9 mouse cellular contexts compared by ENCODE assay signal in the genomic region with DNA sequence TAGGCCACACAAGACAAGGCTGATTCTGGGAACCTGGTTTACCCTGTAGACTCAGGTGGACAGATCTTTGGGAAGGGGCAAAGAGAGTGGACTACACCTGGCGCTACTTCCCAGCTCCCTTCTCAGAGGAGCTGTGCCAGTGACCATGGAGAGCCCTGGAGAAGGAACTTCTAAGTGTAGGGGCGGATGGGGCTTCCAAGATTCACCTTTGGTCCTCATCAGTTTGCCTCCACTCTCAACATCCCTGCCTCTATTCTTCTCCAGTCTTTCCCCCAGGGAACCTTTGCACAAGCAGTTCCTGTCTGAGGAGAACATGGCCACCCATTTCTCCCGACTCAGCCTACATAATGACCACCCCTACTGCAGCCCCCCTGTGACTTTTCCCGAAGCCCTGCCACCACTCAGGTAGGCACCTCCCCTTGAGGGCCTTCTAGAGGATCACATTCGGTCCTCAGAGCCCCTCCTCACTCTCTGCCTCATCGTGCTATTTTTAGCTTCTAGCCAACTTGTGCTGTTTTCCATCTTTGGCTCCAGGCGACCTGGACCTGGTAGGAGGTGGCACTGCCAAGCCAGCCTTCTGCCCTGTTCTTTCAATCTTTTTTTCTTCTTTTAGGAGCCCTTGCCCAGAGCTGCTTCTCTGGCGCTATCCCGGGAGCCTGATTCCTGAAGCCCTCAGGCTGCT. TPM values are rescaled to one million over a fixed set of nuclear protein-coding genes. Genes with fewer than 3 reads are reported as not detected.
DNase-seq lines count a peak whose midpoint lies in the region; ATAC-seq lines count a peak whose summit lies in the region.
"Had no signal": no experiment of that assay in that cellular context is flagged by ENCODE, and none has a peak within 500 bp of the region (broad histone marks: within the 10 kb centered on the region; RNA-seq: fewer than 3 reads in every experiment).

No protein-coding gene starts in this region.

- 20% methylated on average over 9 of the region's 9 CpGs for WGBS in heart, embryonic 15.5 days
- WGBS in liver, embryonic 12.5 days (ENCODE audit: insufficient replicate concordance): 30% methylated on average over 9 of the region's 9 CpGs
- WGBS in stomach, embryonic 16.5 days: 30% methylated on average over 9 of the region's 9 CpGs

- peaks cover 64% of the 10 kb centered on the region for H3K4me1 ChIP-seq in megakaryocyte, embryonic 14.5 days
- peaks cover 44% of the 10 kb centered on the region for H3K4me1 ChIP-seq in heart, embryonic 15.5 days (replicated peaks)
- peaks cover 61% of the 10 kb centered on the region for H3K4me1 ChIP-seq in liver, embryonic 12.5 days
- peaks cover 37% of the 10 kb centered on the region for H3K4me1 ChIP-seq in stomach, embryonic 16.5 days (ENCODE audit: control insufficient read depth, insufficient read depth, low read length)

- H3K27me3 ChIP-seq in megakaryocyte, embryonic 14.5 days (replicated peaks): peaks cover 15% of the 10 kb centered on the region
- H3K27me3 ChIP-seq in heart, embryonic 15.5 days: peaks cover 14% of the 10 kb centered on the region
- peaks cover 48% of the 10 kb centered on the region for H3K27me3 ChIP-seq in liver, embryonic 12.5 days (replicated peaks)
- peaks cover 6% of the 10 kb centered on the region; the same call in 1 of the 2 replicates for H3K27me3 ChIP-seq in stomach, embryonic 16.5 days (ENCODE audit: control insufficient read depth, insufficient read depth, low read length)

- H3K9ac ChIP-seq in heart, embryonic 15.5 days: peak overlapping the region; percentile 71
- H3K9ac ChIP-seq in liver, embryonic 12.5 days: peak overlapping the region; percentile 64
- H3K9ac ChIP-seq in stomach, embryonic 16.5 days (ENCODE audit: low read length): peak overlapping the region; percentile 81

- no peak for ATAC-seq in megakaryocyte, adult 5-6 weeks (ENCODE audit: poor library complexity, severe bottlenecking)
- ATAC-seq in heart, embryonic 15.5 days (replicated peaks; ENCODE audit: insufficient number of reproducible peaks, insufficient read depth, low FRiP score, low read depth): 0 out of 2 replicates have a peak, but pooled peaks have one; percentile 7
- 0 out of 2 replicates have a peak, but pooled peaks have one; percentile 2 for ATAC-seq in liver, embryonic 12.5 days
- ATAC-seq in stomach, embryonic 16.5 days (ENCODE audit: insufficient read depth, low FRiP score): no peak
- no peak for ATAC-seq in erythroid progenitor cell, adult 5-6 weeks (replicated peaks; ENCODE audit: low FRiP score, poor library complexity, severe bottlenecking)

- peak overlapping the region; percentile 99 for H3K4me3 ChIP-seq in megakaryocyte, embryonic 14.5 days (replicated peaks)
- H3K4me3 ChIP-seq in heart, embryonic 15.5 days: peak overlapping the region; percentile 62
- H3K4me3 ChIP-seq in liver, embryonic 12.5 days: peak overlapping the region; percentile 65
- peak overlapping the region; percentile 78 for H3K4me3 ChIP-seq in stomach, embryonic 16.5 days (replicated peaks; ENCODE audit: low read length)

- peaks cover 13% of the 10 kb centered on the region for H3K36me3 ChIP-seq in megakaryocyte, embryonic 14.5 days (replicated peaks; ENCODE audit: low read length)
- peaks cover 9% of the 10 kb centered on the region; the same call in 1 of the 2 replicates for H3K36me3 ChIP-seq in heart, embryonic 15.5 days
- H3K36me3 ChIP-seq in liver, embryonic 12.5 days: peaks cover 13% of the 10 kb centered on the region
- H3K36me3 ChIP-seq in stomach, embryonic 16.5 days (ENCODE audit: control insufficient read depth, insufficient read depth, low read length): no peaks in the 10 kb centered on the region

- no peaks in the 10 kb centered on the region for H3K9me3 ChIP-seq in megakaryocyte, embryonic 14.5 days
- H3K9me3 ChIP-seq in heart, embryonic 15.5 days (replicated peaks): no peaks in the 10 kb centered on the region
- H3K9me3 ChIP-seq in liver, embryonic 12.5 days (replicated peaks): no peaks in the 10 kb centered on the region
- H3K9me3 ChIP-seq in stomach, embryonic 16.5 days (replicated peaks; ENCODE audit: control insufficient read depth, low read length): no peaks in the 10 kb centered on the region

- peak; percentile 75 to 77 for DNase-seq in cerebellum, postnatal 10 days
- DNase-seq in retina, embryonic 14.5 days (ENCODE audit: low spot score): no peak

- peak overlapping the region; percentile 82 for H3K4me2 ChIP-seq in heart, embryonic 15.5 days
- peak overlapping the region; percentile 72 for H3K4me2 ChIP-seq in liver, embryonic 12.5 days
- H3K4me2 ChIP-seq in stomach, embryonic 16.5 days (ENCODE audit: low read depth, low read length): peak overlapping the region; percentile 97

- peak overlapping the region; percentile 97 for H3K27ac ChIP-seq in heart, embryonic 15.5 days
- 0 out of 2 replicates have a peak overlapping the region, but pooled peaks have one; percentile 55 for H3K27ac ChIP-seq in liver, embryonic 12.5 days
- peak overlapping the region; percentile 91 for H3K27ac ChIP-seq in stomach, embryonic 16.5 days (ENCODE audit: low read length)

RNA-seq across cellular contexts. Expression of a gene that starts 0.7 kb away (rescaled TPM):
- 67.3 and 89.9 TPM in 2 replicates for polyA plus RNA-seq in megakaryocyte, embryonic 14.5 days (2012; ENCODE audit: insufficient read depth, low replicate concordance)
- total RNA-seq in megakaryocyte, adult 5-6 weeks (2015): 26.5 and 26.8 TPM in 2 replicates
- 38.5 and 45.2 TPM in 2 replicates for total RNA-seq in megakaryocyte, adult 5-6 weeks (2017)
- polyA plus RNA-seq in heart, embryonic 15.5 days (2015; fragmentation: Nextera tagmentation; extraction: Ambion mirVana): 29.4 and 36.8 TPM in 2 replicates
- 31.4 and 36.1 TPM in 2 replicates for polyA plus RNA-seq in liver, embryonic 12.5 days (2016; fragmentation: Nextera tagmentation; extraction: Ambion mirVana)
- 37.0 and 38.5 TPM in 2 replicates for polyA plus RNA-seq in stomach, embryonic 16.5 days (2015; fragmentation: Nextera tagmentation; extraction: Ambion mirVana)
- total RNA-seq in erythroid progenitor cell, adult 5-6 weeks (2015; ENCODE audit: low replicate concordance): 11.3 and 11.9 TPM in 2 replicates
- 3.5 and 4.0 TPM in 2 replicates for total RNA-seq in erythroid progenitor cell, adult 5-6 weeks (2017; ENCODE audit: low replicate concordance)

RNA-seq across cellular contexts. Expression of a gene that starts 1.0 kb away (rescaled TPM):
- 263 and 516 TPM in 2 replicates for polyA plus RNA-seq in megakaryocyte, embryonic 14.5 days (2012; ENCODE audit: insufficient read depth, low replicate concordance)
- 67.4 and 97.1 TPM in 2 replicates for total RNA-seq in megakaryocyte, adult 5-6 weeks (2015)
- 38.1 and 52.4 TPM in 2 replicates for total RNA-seq in megakaryocyte, adult 5-6 weeks (2017)
- 226 and 282 TPM in 2 replicates for polyA plus RNA-seq in heart, embryonic 15.5 days (2015; fragmentation: Nextera tagmentation; extraction: Ambion mirVana)
- 23.6 and 25.5 TPM in 2 replicates for polyA plus RNA-seq in liver, embryonic 12.5 days (2016; fragmentation: Nextera tagmentation; extraction: Ambion mirVana)
- polyA plus RNA-seq in stomach, embryonic 16.5 days (2015; fragmentation: Nextera tagmentation; extraction: Ambion mirVana): 93.1 and 112 TPM in 2 replicates
- 6.3 and 15.9 TPM in 2 replicates for total RNA-seq in erythroid progenitor cell, adult 5-6 weeks (2015; ENCODE audit: low replicate concordance)
- 8.6 and 11.0 TPM in 2 replicates for total RNA-seq in erythroid progenitor cell, adult 5-6 weeks (2017; ENCODE audit: low replicate concordance)

RNA-seq across cellular contexts. Expression of a gene that starts 2.9 kb away (rescaled TPM):
- polyA plus RNA-seq in megakaryocyte, embryonic 14.5 days (2012; ENCODE audit: insufficient read depth, low replicate concordance): 3.1 TPM in 1 of 2 replicates, not detected in the other
- total RNA-seq in megakaryocyte, adult 5-6 weeks (2015): 1.8 and 5.8 TPM in 2 replicates
- total RNA-seq in megakaryocyte, adult 5-6 weeks (2017): 5.9 and 7.7 TPM in 2 replicates
- 107 and 116 TPM in 2 replicates for polyA plus RNA-seq in heart, embryonic 15.5 days (2015; fragmentation: Nextera tagmentation; extraction: Ambion mirVana)
- 7.1 and 7.8 TPM in 2 replicates for polyA plus RNA-seq in liver, embryonic 12.5 days (2016; fragmentation: Nextera tagmentation; extraction: Ambion mirVana)
- polyA plus RNA-seq in stomach, embryonic 16.5 days (2015; fragmentation: Nextera tagmentation; extraction: Ambion mirVana): 24.1 and 26.6 TPM in 2 replicates
- 5.0 TPM in 1 of 2 replicates, not detected in the other for total RNA-seq in erythroid progenitor cell, adult 5-6 weeks (2015; ENCODE audit: low replicate concordance)
- 6.1 TPM in 1 of 2 replicates, not detected in the other for total RNA-seq in erythroid progenitor cell, adult 5-6 weeks (2017; ENCODE audit: low replicate concordance)

RNA-seq across cellular contexts. Expression of a gene that starts 4.6 kb away (rescaled TPM):
- 0.48 TPM in 1 of 2 replicates, not detected in the other for polyA plus RNA-seq in megakaryocyte, embryonic 14.5 days (2012; ENCODE audit: insufficient read depth, low replicate concordance)
- not detected in 2 replicates for total RNA-seq in megakaryocyte, adult 5-6 weeks (2015)
- total RNA-seq in megakaryocyte, adult 5-6 weeks (2017): not detected in 2 replicates
- 4.5 and 12.9 TPM in 2 replicates for polyA plus RNA-seq in heart, embryonic 15.5 days (2015; fragmentation: Nextera tagmentation; extraction: Ambion mirVana)
- polyA plus RNA-seq in liver, embryonic 12.5 days (2016; fragmentation: Nextera tagmentation; extraction: Ambion mirVana): 0.78 and 2.3 TPM in 2 replicates
- 69.6 and 70.6 TPM in 2 replicates for polyA plus RNA-seq in stomach, embryonic 16.5 days (2015; fragmentation: Nextera tagmentation; extraction: Ambion mirVana)
- not detected in 2 replicates for total RNA-seq in erythroid progenitor cell, adult 5-6 weeks (2015; ENCODE audit: low replicate concordance)
- total RNA-seq in erythroid progenitor cell, adult 5-6 weeks (2017; ENCODE audit: low replicate concordance): not detected in 2 replicates
- total RNA-seq: common myeloid progenitor, adult 5-6 weeks had no signal

RNA-seq across cellular contexts. Expression of a gene that starts 9.4 kb away (rescaled TPM):
- not detected in 2 replicates for polyA plus RNA-seq in megakaryocyte, embryonic 14.5 days (2012; ENCODE audit: insufficient read depth, low replicate concordance)
- not detected in 2 replicates for total RNA-seq in megakaryocyte, adult 5-6 weeks (2015)
- not detected in 2 replicates for total RNA-seq in megakaryocyte, adult 5-6 weeks (2017)
- polyA plus RNA-seq in heart, embryonic 15.5 days (2015; fragmentation: Nextera tagmentation; extraction: Ambion mirVana): 0.09 and 0.68 TPM in 2 replicates
- polyA plus RNA-seq in liver, embryonic 12.5 days (2016; fragmentation: Nextera tagmentation; extraction: Ambion mirVana): 0.08 and 0.11 TPM in 2 replicates
- 1.3 and 2.2 TPM in 2 replicates for polyA plus RNA-seq in stomach, embryonic 16.5 days (2015; fragmentation: Nextera tagmentation; extraction: Ambion mirVana)
- total RNA-seq in erythroid progenitor cell, adult 5-6 weeks (2015; ENCODE audit: low replicate concordance): not detected in 2 replicates
- not detected in 2 replicates for total RNA-seq in erythroid progenitor cell, adult 5-6 weeks (2017; ENCODE audit: low replicate concordance)
- total RNA-seq: common myeloid progenitor, adult 5-6 weeks had no signal

Comparison
In these comparisons a context has a peak if more than half of its experiments do, and no peak if none do; other contexts are left out.
1. ATAC-seq: peak in heart, embryonic 15.5 days (single experiment) and liver, embryonic 12.5 days (single experiment); none in megakaryocyte, adult 5-6 weeks (single experiment), stomach, embryonic 16.5 days (single experiment) and erythroid progenitor cell, adult 5-6 weeks (single experiment).
2. Peak in every context shown above with its lines, with median percentiles within 50 percentile points of each other: H3K4me3 ChIP-seq, H3K27ac ChIP-seq, H3K4me2 ChIP-seq and H3K9ac ChIP-seq.